Mouse (Mus musculus) liver, embryonic 12.5 days (tissue): ENCODE results near the gene Nkg7. TPM values are rescaled to one million over a fixed set of nuclear protein-coding genes. Genes with fewer than 3 reads are reported as not detected.

Experiments used
- ATAC-seq: fragments of 200-750 bp; cut with Nextera tagmentation; 2 replicates; pipeline ENCODE4 v1.8.0; 2017; ENCODE audit warnings: moderate number of reproducible peaks, mild to moderate bottlenecking, moderate library complexity
- H3K27ac ChIP-seq: fragments of 300-500 bp; sonication (generic); 2 replicates; pipeline ENCODE4 v1.5.1; 2016; ENCODE audit warnings: mild to moderate bottlenecking
- H3K27me3 ChIP-seq: fragments of 300-500 bp; sonication (generic); replicated peaks from 2 replicates; pipeline ENCODE4 v1.6.1; 2016; ENCODE audit warnings: mild to moderate bottlenecking, moderate library complexity
- H3K36me3 ChIP-seq: fragments of 300-500 bp; sonication (generic); 2 replicates; pipeline ENCODE4 v1.6.1; 2016; ENCODE audit warnings: mild to moderate bottlenecking, moderate library complexity
- H3K4me1 ChIP-seq: fragments of 300-500 bp; sonication (generic); 2 replicates; pipeline ENCODE4 v1.6.1; 2016
- H3K4me2 ChIP-seq: fragments of 300-500 bp; sonication (generic); 2 replicates; pipeline ENCODE4 v1.6.1; 2016; ENCODE audit warnings: mild to moderate bottlenecking, moderate library complexity
- H3K4me3 ChIP-seq: fragments of 300-500 bp; sonication (generic); 2 replicates; pipeline ENCODE4 v1.5.1; 2016; ENCODE audit warnings: mild to moderate bottlenecking, moderate library complexity
- H3K9ac ChIP-seq: fragments of 300-500 bp; sonication (generic); 2 replicates; pipeline ENCODE4 v1.6.1; 2016; ENCODE audit warnings: mild to moderate bottlenecking, moderate library complexity
- H3K9me3 ChIP-seq: fragments of 300-500 bp; sonication (generic); replicated peaks from 2 replicates; pipeline ENCODE4 v1.6.1; 2016; ENCODE audit warnings: mild to moderate bottlenecking, moderate library complexity
- WGBS: fragments of 180-500 bp; shearing (Covaris S2); methylation state at CpG from one replicate; pipeline ENCODE4 v1.1.7; 2016; ENCODE audit not compliant: insufficient replicate concordance; 5-methylcytosine and 5-hydroxymethylcytosine counted together
- polyA plus RNA-seq: library from polyadenylated mRNA; unstranded; fragments of >200 nt; fragmentation: Nextera tagmentation; extraction: Ambion mirVana; gene quantifications from 2 replicates; pipeline ENCODE4 v1.2.1, GENCODE M21; 2016

Nkg7 gene
- polyA plus RNA-seq, 1 experiment from 2014 or later = 4.4 TPM

DNA sequence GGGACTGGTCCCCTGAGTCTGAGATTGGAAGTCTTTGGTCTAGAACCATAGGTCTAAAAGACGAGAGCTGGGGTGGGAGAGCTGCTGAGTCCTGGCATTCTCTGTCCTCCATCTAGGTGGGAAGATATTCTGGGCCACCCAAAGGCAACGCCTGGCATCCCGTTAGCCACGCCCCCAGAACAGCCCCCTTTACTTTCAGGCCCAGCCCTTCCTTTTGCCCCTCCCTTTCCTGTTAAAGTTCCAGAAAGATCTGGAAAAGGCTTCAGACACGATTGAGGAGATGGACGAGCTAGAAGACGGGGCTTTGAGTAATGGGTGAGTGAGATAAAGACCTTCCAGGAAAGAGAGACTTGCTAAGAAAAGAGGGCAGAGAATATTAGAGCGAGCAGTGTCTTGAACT is 9.5 kb upstream of the Nkg7 start, which contains the start of gene Lim2:
Lim2 (plus strand) TSS at position 265 of the 400 bp plus-strand sequence.
- Histone ChIP-seq H3K4me1 (peaks cover 4% of the 10 kb centered on the region), H3K9ac (no peak within 1 kb of the TSS), H3K9me3 (no peaks in the 10 kb centered on the region), H3K27ac (no peak within 1 kb of the TSS), H3K4me2 (no peak within 1 kb of the TSS), H3K4me3 (no peak within 1 kb of the TSS), H3K27me3 (no peaks in the 10 kb centered on the region), H3K36me3 (no peaks in the 10 kb centered on the region)
- 64% methylated on average over 8 of the region's 8 CpGs for WGBS
- no peak for ATAC-seq

DNA sequence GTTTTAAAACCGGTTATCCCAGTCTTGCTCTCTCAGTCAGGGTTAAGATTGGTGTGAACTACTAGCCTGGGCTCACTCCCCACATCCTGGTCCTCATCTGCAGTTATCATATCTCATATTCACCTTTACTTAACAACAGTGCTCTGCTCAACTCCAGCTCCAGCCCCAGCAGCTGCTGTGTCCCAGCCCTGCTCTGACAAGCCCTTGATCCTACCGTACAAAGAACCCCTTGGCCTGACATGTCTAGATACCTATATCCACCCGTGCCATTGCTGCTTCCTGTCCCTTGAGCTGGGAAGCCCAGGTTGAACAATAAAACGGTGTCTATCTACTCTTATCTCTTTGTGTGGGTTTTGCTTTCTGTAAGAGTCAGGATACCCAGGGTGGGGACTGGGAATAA is 7.4 kb upstream of the Nkg7 start:
- no peaks in the 10 kb centered on the region for H3K9me3 ChIP-seq
- ATAC-seq = no peak
- no peaks in the 10 kb centered on the region for H3K27me3 ChIP-seq
- no peak overlapping the region for H3K4me3 ChIP-seq
- H3K4me2 ChIP-seq = no peak overlapping the region
- H3K4me1 ChIP-seq = no peaks in the 10 kb centered on the region
- H3K36me3 ChIP-seq = no peaks in the 10 kb centered on the region
- no peak overlapping the region for H3K9ac ChIP-seq
- 19% methylated on average over 4 of the region's 4 CpGs for WGBS
- no peak overlapping the region for H3K27ac ChIP-seq

DNA sequence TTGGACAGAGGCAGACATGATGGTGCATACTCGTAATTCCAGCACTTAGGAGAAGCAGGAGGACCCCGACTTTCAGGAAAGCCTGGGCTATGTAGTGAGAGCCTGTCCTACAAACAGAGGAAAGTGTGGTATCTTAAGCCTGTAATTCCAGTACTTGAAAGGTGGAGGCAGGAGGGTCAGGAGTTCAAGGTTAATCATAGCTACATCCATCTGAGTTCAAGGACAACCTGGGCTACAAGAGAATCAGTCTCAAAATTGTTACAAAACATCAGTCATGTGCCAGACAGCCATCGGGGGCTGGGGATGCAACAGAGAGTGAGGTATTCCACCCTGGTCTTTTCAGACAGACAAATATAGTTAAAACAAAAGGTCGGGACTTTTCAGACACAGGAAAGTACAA is 4.0 kb upstream of the Nkg7 start:
- Histone ChIP-seq H3K36me3 (no peaks in the 10 kb centered on the region), H3K4me3 (no peak overlapping the region), H3K27me3 (no peaks in the 10 kb centered on the region), H3K9ac (no peak overlapping the region), H3K9me3 (no peaks in the 10 kb centered on the region), H3K4me2 (no peak overlapping the region), H3K27ac (no peak overlapping the region), H3K4me1 (peaks cover 17% of the 10 kb centered on the region; the same call in 1 of the 2 replicates)
- 64% methylated on average over 4 of the region's 4 CpGs for WGBS
- no peak for ATAC-seq

DNA sequence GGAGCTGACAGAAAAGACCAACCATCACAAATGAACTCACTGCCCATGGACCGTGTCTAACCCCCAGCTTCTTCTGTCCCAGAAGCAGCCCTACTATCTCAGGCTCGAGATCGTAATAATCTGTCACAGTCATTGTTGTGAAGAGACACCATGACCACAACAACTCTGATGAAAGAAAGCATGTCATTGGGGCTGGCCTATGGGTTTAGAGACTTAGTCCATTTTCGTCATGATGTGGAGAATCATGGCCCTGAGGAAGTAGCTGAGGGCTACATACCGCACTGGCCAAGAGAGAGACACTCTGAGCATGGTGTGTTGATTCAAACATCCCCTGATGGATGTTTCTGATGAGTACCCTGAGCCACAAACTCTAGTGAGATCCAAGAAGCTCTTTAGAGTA is 2.2 kb upstream of the Nkg7 start:
- Histone ChIP-seq H3K4me1 (peaks cover 17% of the 10 kb centered on the region; the same call in 1 of the 2 replicates), H3K36me3 (no peaks in the 10 kb centered on the region), H3K4me3 (no peak overlapping the region), H3K9me3 (no peaks in the 10 kb centered on the region), H3K4me2 (no peak overlapping the region), H3K27me3 (no peaks in the 10 kb centered on the region), H3K27ac (no peak overlapping the region), H3K9ac (no peak overlapping the region)
- WGBS = 65% methylated on average over 5 of the region's 5 CpGs
- ATAC-seq = no peak

DNA sequence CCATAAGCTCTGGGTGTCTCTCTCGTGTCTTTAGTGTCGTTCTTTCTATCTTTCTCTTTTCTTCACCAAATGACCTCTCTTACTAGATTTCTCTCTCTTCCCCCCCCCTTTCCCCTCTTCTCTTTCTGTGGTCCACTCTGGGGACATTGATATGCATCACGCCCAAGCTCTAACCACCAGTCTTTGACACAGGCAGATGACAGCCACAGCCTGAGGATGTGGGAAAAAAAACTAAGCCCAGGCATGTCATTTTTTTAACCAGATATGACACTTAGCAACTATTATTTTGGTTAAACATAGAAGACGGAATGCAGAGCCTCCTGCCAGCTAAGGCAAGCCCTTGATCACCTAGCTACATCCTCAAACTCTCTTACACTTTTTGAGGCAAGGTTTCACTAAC is 1.7 kb downstream of the Nkg7 start:
- H3K9me3 ChIP-seq = no peaks in the 10 kb centered on the region
- no peaks in the 10 kb centered on the region for H3K27me3 ChIP-seq
- no peak overlapping the region for H3K27ac ChIP-seq
- no peak overlapping the region for H3K4me3 ChIP-seq
- ATAC-seq = no peak
- WGBS = 30% methylated on average over 4 of the region's 4 CpGs
- H3K4me1 ChIP-seq = peaks cover 32% of the 10 kb centered on the region
- H3K9ac ChIP-seq = no peak overlapping the region
- no peaks in the 10 kb centered on the region for H3K36me3 ChIP-seq
- no peak overlapping the region for H3K4me2 ChIP-seq

DNA sequence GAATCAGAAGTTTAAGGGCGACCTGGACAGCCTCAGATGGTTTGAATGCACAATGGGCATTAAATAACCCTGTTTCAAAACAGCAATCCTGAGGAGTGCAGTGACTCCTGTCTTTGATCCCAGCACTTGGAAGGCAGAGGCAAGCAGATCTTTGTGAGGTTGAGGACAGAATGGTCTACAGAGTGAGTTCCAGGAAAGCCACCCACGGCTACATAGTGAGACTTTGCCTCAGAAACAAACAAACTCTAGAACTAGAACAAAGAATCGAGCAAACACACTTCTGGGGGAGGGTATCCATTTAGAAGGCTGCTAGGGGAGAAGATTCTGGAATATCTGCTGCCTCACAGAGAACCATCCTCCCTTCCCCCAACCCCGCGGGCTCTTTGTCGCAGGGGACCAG is 3.6 kb downstream of the Nkg7 start, which contains the start of gene Cldnd2:
Cldnd2 (plus strand) TSS at position 301 of the 400 bp plus-strand sequence.
- Histone ChIP-seq H3K36me3 (no peaks in the 10 kb centered on the region), H3K4me2 (no peak within 1 kb of the TSS), H3K4me3 (no peak within 1 kb of the TSS), H3K9ac (no peak within 1 kb of the TSS), H3K27me3 (no peaks in the 10 kb centered on the region), H3K4me1 (peaks cover 39% of the 10 kb centered on the region), H3K27ac (no peak within 1 kb of the TSS), H3K9me3 (no peaks in the 10 kb centered on the region)
- no peak for ATAC-seq
- 66% methylated on average over 6 of the region's 6 CpGs for WGBS

DNA sequence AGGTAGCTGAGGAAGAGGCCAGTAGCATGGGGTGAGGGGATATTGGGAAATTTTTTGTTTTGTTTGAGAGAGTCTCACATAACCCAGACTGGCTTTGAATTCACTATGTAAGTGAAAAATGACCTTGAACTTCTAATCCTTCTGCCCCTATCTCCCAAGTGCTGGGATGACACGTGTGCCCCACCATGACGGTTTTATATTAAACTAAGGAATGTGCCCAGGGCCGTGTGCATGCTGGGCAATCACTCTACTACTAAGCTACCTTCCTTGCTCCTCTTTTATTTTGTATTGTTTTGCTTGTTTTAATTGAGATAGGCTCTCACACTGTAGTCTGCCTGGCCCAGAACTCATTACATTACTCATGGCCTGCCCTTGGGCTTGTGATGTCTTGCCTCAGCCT is 4.2 kb downstream of the Nkg7 start:
- no peak for ATAC-seq
- Histone ChIP-seq H3K27ac (no peak overlapping the region), H3K36me3 (no peaks in the 10 kb centered on the region), H3K9me3 (no peaks in the 10 kb centered on the region), H3K27me3 (no peaks in the 10 kb centered on the region), H3K9ac (no peak overlapping the region), H3K4me3 (no peak overlapping the region), H3K4me1 (peaks cover 41% of the 10 kb centered on the region), H3K4me2 (no peak overlapping the region)
- 69% methylated on average over 3 of the region's 3 CpGs for WGBS

DNA sequence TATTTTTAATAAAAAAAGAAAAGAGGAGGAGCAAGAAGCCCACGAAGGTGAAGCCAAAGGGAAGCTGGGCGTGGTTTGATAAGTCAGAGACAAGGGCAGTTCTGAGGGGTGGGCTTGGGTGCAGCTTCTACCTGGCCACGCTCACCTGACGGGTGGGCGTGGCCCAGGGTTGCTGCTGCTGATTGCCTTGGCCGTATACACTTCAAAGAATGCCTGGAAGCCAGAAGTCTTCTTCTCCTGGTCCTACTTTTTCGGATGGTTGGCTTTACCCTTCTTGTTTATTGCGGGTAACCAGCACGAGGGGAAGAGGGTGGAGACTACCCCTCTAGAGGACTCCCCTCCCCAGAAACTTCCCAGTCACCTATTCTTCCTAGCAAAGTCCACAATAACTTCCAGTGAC is 5.8 kb downstream of the Nkg7 start:
- WGBS = 3% methylated on average over 9 of the region's 9 CpGs
- no peaks in the 10 kb centered on the region for H3K9me3 ChIP-seq
- H3K4me2 ChIP-seq = peak overlapping the region; percentile 96
- no peak for ATAC-seq
- H3K36me3 ChIP-seq = no peaks in the 10 kb centered on the region
- no peaks in the 10 kb centered on the region for H3K27me3 ChIP-seq
- H3K4me1 ChIP-seq = peaks cover 47% of the 10 kb centered on the region
- H3K27ac ChIP-seq = peak overlapping the region; percentile 88
- H3K4me3 ChIP-seq = peak overlapping the region; percentile 72
- H3K9ac ChIP-seq = peak overlapping the region; percentile 75

DNA sequence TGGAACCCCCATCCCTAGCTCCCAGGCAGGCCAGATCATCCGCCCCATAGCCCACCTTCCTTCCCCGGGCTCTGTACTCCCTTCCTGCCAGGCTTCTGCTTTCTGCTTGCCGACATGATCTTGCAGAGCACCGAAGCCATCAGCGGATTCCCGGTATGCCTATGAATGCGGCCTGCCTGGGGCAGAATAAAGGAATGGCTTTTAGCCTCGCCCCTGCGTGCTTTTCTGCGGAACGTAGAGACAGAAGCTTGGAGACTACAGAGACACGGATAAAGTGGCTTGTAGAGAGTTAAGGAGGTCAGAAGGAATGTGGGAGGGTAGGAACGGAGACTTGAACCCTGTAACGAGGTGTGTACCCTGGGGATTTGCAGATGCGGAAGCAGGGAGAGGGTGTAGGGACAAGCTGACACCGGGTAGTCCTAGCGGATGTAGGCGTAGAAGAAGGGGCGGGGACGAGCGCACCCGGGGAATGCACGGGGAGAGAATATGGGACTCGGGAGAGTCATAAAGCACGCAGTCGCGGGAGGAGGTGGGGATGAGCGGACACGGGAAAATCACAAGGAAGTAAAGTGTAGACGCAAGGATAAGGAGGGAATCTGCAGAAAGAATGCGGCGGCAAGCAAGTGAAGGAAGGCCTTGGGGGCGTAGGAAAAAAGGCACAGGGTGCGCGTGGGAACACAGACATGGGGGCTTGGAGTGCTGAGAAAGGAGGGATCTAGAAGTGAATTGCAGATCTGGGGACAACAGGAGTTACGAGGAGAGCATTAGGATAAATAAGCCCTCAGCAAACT is 6.4 kb downstream of the Nkg7 start:
- Histone ChIP-seq H3K4me1 (peaks cover 53% of the 10 kb centered on the region), H3K36me3 (no peaks in the 10 kb centered on the region)
- under 1% methylated on average over 36 of the region's 36 CpGs for WGBS

DNA sequence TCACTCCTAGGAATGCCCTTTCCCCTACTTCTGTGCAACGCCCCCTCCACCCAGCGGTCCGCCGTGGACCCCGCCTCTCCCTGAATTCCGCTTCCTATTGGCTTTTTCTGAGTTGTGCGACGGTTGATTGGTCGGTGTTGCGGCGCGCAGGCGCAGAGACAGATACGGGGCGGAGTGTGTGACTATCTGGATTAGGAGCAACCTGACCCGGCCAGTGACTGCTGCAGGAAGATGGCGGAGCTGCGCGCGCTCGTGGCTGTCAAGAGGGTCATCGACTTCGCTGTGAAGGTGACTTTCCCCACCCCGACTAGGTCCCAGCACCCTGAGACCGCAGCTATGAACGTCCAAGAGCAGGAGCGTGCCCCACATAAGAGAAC is 7.0 kb downstream of the Nkg7 start, which contains the start of the genes Etfb and Gm45233:
Etfb (plus strand) TSS at position 167 of the 377 bp plus-strand sequence.
Gm45233 (plus strand) TSS at position 212 of the 377 bp plus-strand sequence.
- Histone ChIP-seq H3K27ac (peak within 1 kb of the TSS; percentile 88), H3K4me2 (peak within 1 kb of the TSS; percentile 96), H3K9me3 (no peaks in the 10 kb centered on the region), H3K4me1 (peaks cover 59% of the 10 kb centered on the region), H3K27me3 (no peaks in the 10 kb centered on the region), H3K9ac (peak within 1 kb of the TSS; percentile 75), H3K4me3 (peak within 1 kb of the TSS; percentile 72), H3K36me3 (no peaks in the 10 kb centered on the region)
- WGBS = under 1% methylated on average over 27 of the region's 27 CpGs
- ATAC-seq = peak; percentile 96

More for the DNA sequence above, 6.4 kb downstream of the Nkg7 start:
- H3K9ac ChIP-seq = peak overlapping the region; percentile 75
- H3K27ac ChIP-seq = peak overlapping the region; percentile 88
- peak; percentile 84 for ATAC-seq
- H3K4me2 ChIP-seq = peak overlapping the region; percentile 96
- peak overlapping the region; percentile 72 for H3K4me3 ChIP-seq
- no peaks in the 10 kb centered on the region for H3K27me3 ChIP-seq
- no peaks in the 10 kb centered on the region for H3K9me3 ChIP-seq

DNA sequence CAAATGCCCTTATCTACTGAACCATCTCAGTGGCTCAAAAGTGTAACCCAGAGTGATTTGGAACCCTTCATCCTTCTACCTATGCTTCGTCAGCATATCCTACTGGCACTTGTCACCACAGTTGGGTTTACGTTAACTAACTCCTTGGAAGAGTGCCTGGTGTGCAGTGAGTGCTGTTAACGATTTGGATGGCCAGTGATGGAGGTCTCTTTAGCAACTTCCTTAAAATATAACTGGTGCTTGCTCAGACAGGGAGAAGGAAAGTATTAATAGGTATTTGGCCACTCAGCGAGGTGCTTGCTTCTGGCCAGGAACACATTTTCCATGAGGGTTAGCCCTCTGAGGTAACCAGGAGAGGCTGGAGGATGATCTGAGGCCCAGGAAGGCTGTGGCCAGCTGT is 10.9 kb downstream of the Nkg7 start:
- H3K36me3 ChIP-seq = peaks cover 25% of the 10 kb centered on the region
- H3K4me3 ChIP-seq = no peak overlapping the region
- H3K4me2 ChIP-seq = no peak overlapping the region
- 74% methylated on average over 4 of the region's 4 CpGs for WGBS
- H3K27ac ChIP-seq = no peak overlapping the region
- no peak for ATAC-seq
- H3K4me1 ChIP-seq = peaks cover 61% of the 10 kb centered on the region
- no peaks in the 10 kb centered on the region for H3K9me3 ChIP-seq
- no peak overlapping the region for H3K9ac ChIP-seq
- H3K27me3 ChIP-seq = no peaks in the 10 kb centered on the region

DNA sequence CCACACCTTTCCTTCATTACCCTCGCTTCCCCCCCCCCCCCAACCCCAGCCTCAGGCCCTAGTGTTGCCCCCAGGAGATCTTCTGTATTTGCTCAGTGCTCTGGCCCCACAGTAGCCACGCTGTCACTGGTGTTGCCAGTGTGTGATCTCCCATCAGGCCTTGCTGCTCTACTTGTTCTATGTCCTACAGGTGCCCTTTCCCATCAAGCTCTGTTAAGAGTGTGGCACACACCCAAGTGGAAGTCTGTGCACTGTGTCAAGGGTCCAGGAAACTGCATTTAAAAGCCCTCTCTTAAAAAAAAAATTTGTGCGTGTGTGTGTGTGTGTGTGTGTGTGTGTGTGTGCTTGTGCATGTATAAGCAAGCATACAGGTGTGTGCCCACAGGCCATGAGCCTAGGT is 11.4 kb downstream of the Nkg7 start:
- peaks cover 62% of the 10 kb centered on the region for H3K4me1 ChIP-seq

More for the DNA sequence above, 11.4 kb downstream of the Nkg7 start:
- H3K9me3 ChIP-seq = no peaks in the 10 kb centered on the region
- no peaks in the 10 kb centered on the region for H3K27me3 ChIP-seq
- WGBS = 69% methylated on average over 3 of the region's 3 CpGs
- no peak overlapping the region for H3K9ac ChIP-seq
- no peak for ATAC-seq
- H3K36me3 ChIP-seq = peaks cover 29% of the 10 kb centered on the region
- no peak overlapping the region for H3K4me3 ChIP-seq
- H3K4me2 ChIP-seq = no peak overlapping the region
- H3K27ac ChIP-seq = no peak overlapping the region
